Mouse (Mus musculus) embryonic facial prominence, embryonic 11.5 days (tissue): ENCODE data around the gene Adarb1. TPM values are rescaled to one million over a fixed set of nuclear protein-coding genes. Genes with fewer than 3 reads are reported as not detected.

ENCODE experiments used
- ATAC-seq: fragments of 200-750 bp; cut with Nextera tagmentation; replicated peaks from 2 replicates; pipeline ENCODE4 v1.8.0; 2017; ENCODE audit warnings: low read depth; ENCODE audit not compliant: insufficient number of reproducible peaks, low FRiP score, low TSS enrichment
- DNase-seq: peaks from one replicate; pipeline ENCODE4 v3.0.0-alpha.2; 2015; ENCODE audit warnings: low spot score
- H3K27ac ChIP-seq: fragments of 300-500 bp; sonication (generic); replicated peaks from 2 replicates; pipeline ENCODE4 v1.5.1; 2014; ENCODE audit warnings: mild to moderate bottlenecking, low read depth, low read length, control low read depth
- H3K27me3 ChIP-seq: fragments of 300-500 bp; sonication (generic); 2 replicates; pipeline ENCODE4 v1.6.1; 2014; ENCODE audit warnings: mild to moderate bottlenecking, low read length, moderate library complexity, mixed read lengths; ENCODE audit not compliant: control insufficient read depth, insufficient read depth
- H3K36me3 ChIP-seq: fragments of 300-500 bp; sonication (generic); replicated peaks from 2 replicates; pipeline ENCODE4 v1.6.1; 2014; ENCODE audit warnings: low read depth, mild to moderate bottlenecking, low read length, moderate library complexity, mixed read lengths; ENCODE audit not compliant: control insufficient read depth, insufficient read depth
- H3K4me1 ChIP-seq: fragments of 300-500 bp; sonication (generic); 2 replicates; pipeline ENCODE4 v1.6.1; 2014; ENCODE audit warnings: low read length, mixed read lengths; ENCODE audit not compliant: control insufficient read depth, insufficient read depth
- H3K4me2 ChIP-seq: fragments of 300-500 bp; sonication (generic); 2 replicates; pipeline ENCODE4 v1.6.1; 2014; ENCODE audit warnings: low read depth, mild to moderate bottlenecking, control low read depth, low read length, moderate library complexity
- H3K4me3 ChIP-seq: fragments of 300-500 bp; sonication (generic); 2 replicates; pipeline ENCODE4 v1.5.1; 2014; ENCODE audit warnings: low read depth, low read length, control low read depth
- H3K9ac ChIP-seq: fragments of 300-500 bp; sonication (generic); replicated peaks from 2 replicates; pipeline ENCODE4 v1.6.1; 2014; ENCODE audit warnings: mild to moderate bottlenecking, control low read depth, low read length
- H3K9me3 ChIP-seq: fragments of 300-500 bp; sonication (generic); replicated peaks from 2 replicates; pipeline ENCODE4 v1.6.1; 2016; ENCODE audit warnings: mild to moderate bottlenecking, low read length, inconsistent platforms, mixed read lengths; ENCODE audit not compliant: control insufficient read depth
- WGBS: fragments of 180-500 bp; shearing (Covaris S2); extraction: QIAGEN DNeasy Blood & Tissue Kit; methylation state at CpG from one replicate; pipeline ENCODE4 v1.1.7; 2014; 5-methylcytosine and 5-hydroxymethylcytosine counted together
- polyA plus RNA-seq: library from polyadenylated mRNA; unstranded; fragments of >200 nt; fragmentation: Nextera tagmentation; extraction: Ambion mirVana; gene quantifications from 2 replicates; pipeline ENCODE4 v1.2.1, GENCODE M21; 2014

Adarb1 gene
- polyA plus RNA-seq, 1 experiment from 2014 or later, result 3.6 TPM

DNA sequence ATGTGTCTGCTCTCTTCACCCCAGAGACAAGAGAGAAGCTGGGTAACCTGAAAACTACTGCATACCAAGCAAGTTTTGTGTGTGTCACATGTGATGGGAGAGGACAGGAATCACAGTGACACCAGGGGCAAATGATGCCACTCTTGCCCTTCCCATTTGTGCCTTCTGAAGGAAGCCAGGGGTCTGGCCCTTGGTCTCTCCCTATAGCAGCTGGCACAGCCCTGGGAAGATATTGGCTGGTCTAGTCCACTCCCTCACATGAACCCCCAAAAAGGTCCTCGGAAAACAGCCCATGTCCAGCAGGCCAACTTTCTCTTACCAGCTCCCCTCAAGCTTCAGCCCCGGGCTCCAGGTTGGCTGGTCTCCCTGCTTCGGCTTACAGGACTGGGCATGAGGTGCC is 113.7 kb downstream of the Adarb1 start:
- Histone ChIP-seq H3K27ac (no peak overlapping the region), H3K4me1 (no peaks in the 10 kb centered on the region), H3K9me3 (no peaks in the 10 kb centered on the region), H3K4me3 (no peak overlapping the region), H3K9ac (no peak overlapping the region), H3K4me2 (no peak overlapping the region), H3K36me3 (no peaks in the 10 kb centered on the region), H3K27me3 (no peaks in the 10 kb centered on the region)
- no peak for ATAC-seq
- 59% methylated on average over 3 of the region's 3 CpGs for WGBS
- no peak for DNase-seq

GRCm38 (mm10) chr10:77300934-77301297 is 117.2 kb downstream of the Adarb1 start:
- ATAC-seq (no peak), DNase-seq (no peak)
- 85% methylated on average over 4 of the region's 4 CpGs for WGBS
- H3K27ac ChIP-seq, result no peak overlapping the region
- H3K9ac ChIP-seq, result no peak overlapping the region
- no peaks in the 10 kb centered on the region for H3K36me3 ChIP-seq
- no peak overlapping the region for H3K4me2 ChIP-seq
- no peaks in the 10 kb centered on the region for H3K4me1 ChIP-seq
- no peak overlapping the region for H3K4me3 ChIP-seq
- H3K27me3 ChIP-seq, result no peaks in the 10 kb centered on the region
- H3K9me3 ChIP-seq, result no peaks in the 10 kb centered on the region

DNA sequence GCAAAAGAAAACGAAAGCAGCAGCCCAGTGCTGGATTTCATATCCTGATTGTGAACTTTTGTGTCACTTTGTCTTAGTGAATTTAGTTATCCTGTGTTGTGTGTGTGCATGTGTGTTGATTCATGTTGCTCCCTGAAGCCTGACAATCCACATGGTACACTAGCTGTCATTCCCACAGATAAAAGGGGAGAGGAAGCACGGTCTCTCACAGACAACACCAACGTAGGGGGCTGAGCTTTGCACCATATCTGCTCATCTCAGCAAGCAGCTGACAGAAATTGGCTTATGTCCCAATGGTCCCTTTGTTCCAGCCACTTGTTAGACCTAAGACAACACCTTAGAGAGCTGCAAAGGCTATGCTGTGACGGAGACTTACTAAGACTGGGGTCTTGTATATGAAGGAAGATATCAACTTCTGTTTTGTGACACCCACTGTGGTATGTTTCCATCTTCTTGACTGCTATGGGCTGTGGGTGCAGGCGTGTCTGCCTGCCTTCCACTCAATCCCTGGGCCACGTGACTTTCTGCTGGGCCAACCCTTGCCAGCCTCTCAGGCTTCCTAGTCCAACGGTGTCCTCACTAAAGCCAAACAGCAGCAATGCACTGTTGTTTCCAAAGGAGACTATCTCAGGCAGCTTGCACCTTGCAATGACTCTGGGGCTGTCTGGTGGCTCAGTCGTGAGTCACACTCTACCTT is 117.7 kb downstream of the Adarb1 start:
- DNase-seq (no peak), ATAC-seq (no peak)
- Histone ChIP-seq H3K4me3 (no peak overlapping the region), H3K9ac (no peak overlapping the region), H3K9me3 (no peaks in the 10 kb centered on the region), H3K27ac (no peak overlapping the region), H3K4me1 (no peaks in the 10 kb centered on the region), H3K27me3 (no peaks in the 10 kb centered on the region), H3K4me2 (no peak overlapping the region), H3K36me3 (no peaks in the 10 kb centered on the region)
- WGBS, result 85% methylated on average over 8 of the region's 8 CpGs

DNA sequence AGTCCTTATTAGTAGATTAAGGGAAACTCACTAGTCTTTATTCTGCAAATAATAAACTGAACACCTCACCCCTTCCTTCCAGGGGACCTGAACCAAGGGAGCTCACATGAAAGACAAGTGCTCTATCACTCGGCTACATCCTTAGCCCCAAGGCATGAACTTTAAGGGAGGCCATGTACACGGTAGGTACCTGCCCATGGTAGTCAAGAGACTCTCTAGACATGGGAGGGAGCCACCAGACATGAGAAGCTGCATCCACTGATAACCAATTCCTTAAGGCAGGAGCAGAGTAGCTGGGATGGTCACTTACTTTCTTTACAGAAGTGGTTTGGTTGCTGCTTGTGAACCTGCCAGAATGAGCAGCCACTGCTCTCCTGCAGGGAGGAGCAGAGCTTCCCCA is 118.9 kb downstream of the Adarb1 start:
- Histone ChIP-seq H3K9ac (no peak overlapping the region), H3K9me3 (no peaks in the 10 kb centered on the region), H3K4me1 (no peaks in the 10 kb centered on the region), H3K4me2 (no peak overlapping the region), H3K27ac (no peak overlapping the region), H3K4me3 (no peak overlapping the region), H3K27me3 (no peaks in the 10 kb centered on the region), H3K36me3 (no peaks in the 10 kb centered on the region)
- WGBS, result 67% methylated on average over 2 of the region's 2 CpGs
- no peak for DNase-seq
- ATAC-seq, result no peak

DNA sequence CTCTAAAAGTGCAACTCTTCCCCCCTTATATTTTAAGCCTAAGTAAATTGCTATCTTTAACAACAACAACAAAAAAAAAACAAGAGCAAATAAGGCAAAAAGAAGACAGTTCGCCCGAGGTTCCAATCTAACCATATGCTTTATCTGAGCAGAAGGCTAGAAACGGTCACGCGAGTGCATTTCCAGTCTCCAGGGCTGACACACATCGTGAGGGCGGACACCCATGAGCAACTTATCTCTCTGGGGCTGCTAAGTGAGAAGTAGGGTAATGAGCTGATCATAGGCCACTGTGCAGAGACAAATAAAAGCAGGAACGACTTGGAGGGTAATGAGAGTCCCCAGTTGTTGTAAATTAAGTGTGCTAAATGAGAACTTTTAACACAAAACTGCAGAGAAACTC is 119.4 kb downstream of the Adarb1 start:
- no peak overlapping the region for H3K27ac ChIP-seq
- no peak for ATAC-seq
- H3K9me3 ChIP-seq, result no peaks in the 10 kb centered on the region
- no peak overlapping the region for H3K9ac ChIP-seq
- no peak overlapping the region for H3K4me2 ChIP-seq
- H3K27me3 ChIP-seq, result no peaks in the 10 kb centered on the region
- 90% methylated on average over 8 of the region's 8 CpGs for WGBS
- no peak for DNase-seq
- no peaks in the 10 kb centered on the region for H3K4me1 ChIP-seq
- H3K4me3 ChIP-seq, result no peak overlapping the region
- no peaks in the 10 kb centered on the region for H3K36me3 ChIP-seq

DNA sequence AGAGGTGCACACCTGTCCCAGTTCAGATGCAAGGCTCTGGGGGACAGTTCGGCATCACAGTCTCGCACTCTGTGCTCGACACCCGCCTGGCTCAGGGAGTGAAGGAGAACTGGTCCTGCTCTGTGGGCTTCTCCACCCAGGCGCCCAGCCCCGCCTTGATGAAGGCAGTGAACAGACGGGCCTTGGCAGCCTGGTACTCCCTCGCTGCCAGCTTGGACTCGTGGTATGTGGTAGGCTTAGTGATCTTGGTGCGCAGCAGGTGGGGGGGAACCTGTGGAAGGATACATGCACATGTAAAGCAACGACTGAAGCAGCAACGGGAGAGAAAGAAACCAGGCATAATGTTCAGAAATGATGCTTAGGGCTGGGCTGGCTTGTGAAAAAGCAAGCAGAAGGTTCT is 123.4 kb downstream of the Adarb1 start:
- Histone ChIP-seq H3K9ac (no peak overlapping the region), H3K36me3 (no peaks in the 10 kb centered on the region), H3K27me3 (no peaks in the 10 kb centered on the region), H3K4me2 (no peak overlapping the region), H3K27ac (no peak overlapping the region), H3K4me1 (no peaks in the 10 kb centered on the region), H3K4me3 (no peak overlapping the region), H3K9me3 (no peaks in the 10 kb centered on the region)
- ATAC-seq (no peak), DNase-seq (no peak)
- WGBS, result 90% methylated on average over 12 of the region's 12 CpGs

- Histone ChIP-seq H3K27me3 (no peaks in the 10 kb centered on the region), H3K4me2 (no peak overlapping the region), H3K9ac (no peak overlapping the region), H3K27ac (no peak overlapping the region), H3K4me1 (no peaks in the 10 kb centered on the region), H3K9me3 (no peaks in the 10 kb centered on the region), H3K36me3 (no peaks in the 10 kb centered on the region), H3K4me3 (no peak overlapping the region)
- ATAC-seq, result no peak
- DNase-seq, result no peak
- WGBS, result 80% methylated on average over 17 of the region's 17 CpGs
Observed at GRCm38 (mm10) chr10:77290624-77291366, 127.3 kb downstream of the Adarb1 start.

- no peak overlapping the region for H3K4me2 ChIP-seq
- WGBS, result 85% methylated on average over 8 of the region's 8 CpGs
- no peak for ATAC-seq
Observed at GRCm38 (mm10) chr10:77289559-77289958, 128.5 kb downstream of the Adarb1 start.

More at GRCm38 (mm10) chr10:77289559-77289958, 128.5 kb downstream of the Adarb1 start:
- Histone ChIP-seq H3K9me3 (no peaks in the 10 kb centered on the region), H3K4me3 (no peak overlapping the region), H3K4me1 (no peaks in the 10 kb centered on the region), H3K27me3 (no peaks in the 10 kb centered on the region), H3K27ac (no peak overlapping the region), H3K9ac (no peak overlapping the region), H3K36me3 (no peaks in the 10 kb centered on the region)
- DNase-seq, result no peak
